Mouse (Mus musculus): Measurements from ENCODE around the gene Foxl1. TPM values are rescaled to one million over a fixed set of nuclear protein-coding genes. Genes with fewer than 3 reads are reported as not detected.

Foxl1 gene
- polyA plus RNA-seq, 1 experiment: not detected

DNA sequence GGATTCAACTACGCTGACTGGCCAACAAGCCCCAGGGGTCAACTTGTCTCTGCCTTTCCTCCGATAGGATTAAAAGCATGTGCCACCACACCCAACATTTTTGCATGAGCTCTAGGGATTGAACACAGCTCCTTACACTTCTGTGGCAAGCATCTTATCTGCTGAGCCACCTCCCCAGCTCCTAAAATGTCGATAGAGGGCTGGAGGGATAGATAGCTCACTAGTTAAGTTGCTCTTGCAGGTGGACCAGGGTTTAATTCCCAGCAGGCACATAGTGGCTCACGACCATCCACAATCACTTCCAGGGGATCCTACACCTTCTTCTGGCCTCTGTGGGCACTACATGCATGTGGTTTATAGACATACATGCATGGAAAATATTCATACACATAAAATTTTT is 34.7 kb downstream of the Foxl1 start:
- no peak for TF ChIP-seq POLR2A (IDR thresholded peaks at IDR 0.05; ENCODE audit: control insufficient read depth, low read depth, low read length)
- TF ChIP-seq CTCF (IDR thresholded peaks at IDR 0.05; ENCODE audit: control insufficient read depth, insufficient read depth, insufficient replicate concordance, low read depth, low read length): no peak
- Histone ChIP-seq H3K36me3 (ENCODE audit: control insufficient read depth, insufficient read depth, low read length) (no peaks in the 10 kb centered on the region), H3K27ac (ENCODE audit: control insufficient read depth, insufficient read depth, low read depth, low read length) (no peak overlapping the region), H3K4me1 (ENCODE audit: control insufficient read depth, insufficient read depth, low read length) (no peaks in the 10 kb centered on the region; the same call in 1 of the 2 replicates), H3K27me3 (ENCODE audit: control insufficient read depth, insufficient read depth, low read length) (no peaks in the 10 kb centered on the region), H3K4me3 (ENCODE audit: control insufficient read depth, low read depth, low read length) (no peak overlapping the region)

- Histone ChIP-seq H3K36me3 (ENCODE audit: control insufficient read depth, insufficient read depth, low read length) (no peaks in the 10 kb centered on the region), H3K27me3 (ENCODE audit: control insufficient read depth, insufficient read depth, low read length) (no peaks in the 10 kb centered on the region), H3K27ac (ENCODE audit: control insufficient read depth, insufficient read depth, low read depth, low read length) (no peak overlapping the region), H3K4me3 (ENCODE audit: control insufficient read depth, low read depth, low read length) (no peak overlapping the region), H3K4me1 (ENCODE audit: control insufficient read depth, insufficient read depth, low read length) (no peaks in the 10 kb centered on the region)
- no peak for TF ChIP-seq POLR2A (IDR thresholded peaks at IDR 0.05; ENCODE audit: control insufficient read depth, low read depth, low read length)
- no peak for TF ChIP-seq CTCF (IDR thresholded peaks at IDR 0.05; ENCODE audit: control insufficient read depth, insufficient read depth, insufficient replicate concordance, low read depth, low read length)
These were observed 35.4 kb downstream of the Foxl1 start for GRCm38 (mm10) chr8:121162906-121163695.

- H3K4me1 ChIP-seq (ENCODE audit: control insufficient read depth, insufficient read depth, low read length): no peaks in the 10 kb centered on the region
- H3K4me3 ChIP-seq (ENCODE audit: control insufficient read depth, low read depth, low read length): no peak overlapping the region
- no peaks in the 10 kb centered on the region for H3K27me3 ChIP-seq (ENCODE audit: control insufficient read depth, insufficient read depth, low read length)
- no peak overlapping the region for H3K27ac ChIP-seq (ENCODE audit: control insufficient read depth, insufficient read depth, low read depth, low read length)
- no peaks in the 10 kb centered on the region for H3K36me3 ChIP-seq (ENCODE audit: control insufficient read depth, insufficient read depth, low read length)
- TF ChIP-seq POLR2A (IDR thresholded peaks at IDR 0.05; ENCODE audit: control insufficient read depth, low read depth, low read length) (no peak), CTCF (IDR thresholded peaks at IDR 0.05; ENCODE audit: control insufficient read depth, insufficient read depth, insufficient replicate concordance, low read depth, low read length) (no peak)
These were observed 36.3 kb downstream of the Foxl1 start for GRCm38 (mm10) chr8:121164017-121164469.

DNA sequence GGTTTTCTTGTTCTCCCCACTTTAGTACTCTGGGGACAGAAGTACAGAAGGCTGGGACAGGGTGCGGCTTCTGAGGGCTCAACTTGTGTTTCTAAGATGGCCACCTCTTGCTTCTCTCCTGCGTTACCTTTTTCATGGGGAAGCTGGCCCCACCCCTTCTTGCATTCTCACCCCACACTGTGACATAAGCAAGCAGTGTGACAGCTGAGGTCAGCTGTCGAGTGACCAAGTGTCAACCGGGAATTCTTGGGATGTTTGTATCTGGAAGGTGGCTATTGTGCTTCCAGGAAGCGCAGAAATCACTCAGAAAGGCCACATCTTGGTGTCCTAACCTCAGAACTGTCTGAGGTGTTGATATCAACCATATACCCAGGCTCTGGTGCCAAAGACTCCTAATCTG is 40.3 kb downstream of the Foxl1 start:
- no peaks in the 10 kb centered on the region for H3K27me3 ChIP-seq (ENCODE audit: control insufficient read depth, insufficient read depth, low read length)
- H3K4me1 ChIP-seq (ENCODE audit: control insufficient read depth, insufficient read depth, low read length): peaks cover 14% of the 10 kb centered on the region
- no peak overlapping the region for H3K27ac ChIP-seq (ENCODE audit: control insufficient read depth, insufficient read depth, low read depth, low read length)
- no peak overlapping the region for H3K4me3 ChIP-seq (ENCODE audit: control insufficient read depth, low read depth, low read length)
- no peaks in the 10 kb centered on the region for H3K36me3 ChIP-seq (ENCODE audit: control insufficient read depth, insufficient read depth, low read length)
- no peak for TF ChIP-seq CTCF (IDR thresholded peaks at IDR 0.05; ENCODE audit: control insufficient read depth, insufficient read depth, insufficient replicate concordance, low read depth, low read length)
- no peak for TF ChIP-seq POLR2A (IDR thresholded peaks at IDR 0.05; ENCODE audit: control insufficient read depth, low read depth, low read length)

- H3K4me1 ChIP-seq (ENCODE audit: control insufficient read depth, insufficient read depth, low read length): peaks cover 24% of the 10 kb centered on the region
- H3K27ac ChIP-seq (ENCODE audit: control insufficient read depth, insufficient read depth, low read depth, low read length): no peak overlapping the region
These were observed 42.4 kb downstream of the Foxl1 start for GRCm38 (mm10) chr8:121170116-121170515.

DNA sequence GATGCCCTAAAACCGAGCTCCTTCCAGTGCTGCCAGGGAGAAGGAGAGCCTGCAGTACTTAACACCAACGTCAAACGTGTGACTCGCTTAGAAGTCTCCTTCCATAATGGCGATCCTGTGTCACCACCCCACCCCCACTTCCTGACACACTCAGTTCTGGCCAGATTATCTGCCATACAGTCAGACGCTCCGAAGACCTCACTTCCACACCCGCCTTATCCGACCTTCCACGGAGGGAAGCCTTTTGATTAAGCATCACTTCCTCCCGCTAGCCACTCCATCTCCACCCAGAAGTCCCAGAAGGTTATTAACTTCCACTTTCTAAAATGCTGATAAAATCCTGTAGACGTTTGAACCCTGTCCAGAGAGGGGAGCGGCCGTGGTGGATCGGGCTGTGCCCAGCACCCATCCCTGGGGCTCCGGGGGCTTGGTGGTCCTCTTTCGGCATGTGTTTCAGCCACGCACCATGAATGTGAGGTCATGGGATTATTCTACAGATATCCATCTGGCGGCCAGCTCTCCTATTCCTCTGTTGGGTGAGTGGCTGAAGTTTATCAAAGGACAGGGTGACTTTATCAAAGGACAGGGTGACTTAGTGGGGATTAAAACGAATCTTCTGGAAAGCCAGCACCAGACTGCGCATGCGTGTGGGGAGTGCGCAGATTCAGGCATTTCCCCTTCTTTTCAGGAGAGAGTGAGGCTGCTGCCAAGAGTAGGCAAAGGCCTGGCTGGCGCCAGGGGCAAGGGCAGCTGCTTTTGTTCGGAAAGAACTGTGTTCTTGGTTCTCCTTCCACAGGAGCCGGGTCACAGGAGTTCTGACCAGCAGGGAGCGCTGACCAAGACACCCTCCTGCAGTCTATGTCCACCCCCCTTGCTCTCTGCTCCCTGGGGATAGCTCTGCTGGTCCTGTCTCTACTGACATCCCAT is 43.1 kb downstream of the Foxl1 start:
- Histone ChIP-seq H3K4me3 (ENCODE audit: control insufficient read depth, low read depth, low read length) (peak overlapping the region; percentile 20), H3K36me3 (ENCODE audit: control insufficient read depth, insufficient read depth, low read length) (no peaks in the 10 kb centered on the region), H3K4me1 (ENCODE audit: control insufficient read depth, insufficient read depth, low read length) (peaks cover 26% of the 10 kb centered on the region), H3K27ac (ENCODE audit: control insufficient read depth, insufficient read depth, low read depth, low read length) (no peak overlapping the region), H3K27me3 (ENCODE audit: control insufficient read depth, insufficient read depth, low read length) (no peaks in the 10 kb centered on the region)
- no peak for TF ChIP-seq POLR2A (IDR thresholded peaks at IDR 0.05; ENCODE audit: control insufficient read depth, low read depth, low read length)
- TF ChIP-seq CTCF (IDR thresholded peaks at IDR 0.05; ENCODE audit: control insufficient read depth, insufficient read depth, insufficient replicate concordance, low read depth, low read length): no peak

More at GRCm38 (mm10) chr8:121170116-121170515, 42.4 kb downstream of the Foxl1 start:
- H3K4me3 ChIP-seq (ENCODE audit: control insufficient read depth, low read depth, low read length): no peak overlapping the region
- no peaks in the 10 kb centered on the region for H3K27me3 ChIP-seq (ENCODE audit: control insufficient read depth, insufficient read depth, low read length)
- no peaks in the 10 kb centered on the region for H3K36me3 ChIP-seq (ENCODE audit: control insufficient read depth, insufficient read depth, low read length)
- TF ChIP-seq POLR2A (IDR thresholded peaks at IDR 0.05; ENCODE audit: control insufficient read depth, low read depth, low read length) (no peak), CTCF (IDR thresholded peaks at IDR 0.05; ENCODE audit: control insufficient read depth, insufficient read depth, insufficient replicate concordance, low read depth, low read length) (no peak)

GRCm38 (mm10) chr8:121172567-121172966 is 44.8 kb downstream of the Foxl1 start:
- H3K27ac ChIP-seq (ENCODE audit: control insufficient read depth, insufficient read depth, low read depth, low read length): no peak overlapping the region
- peaks cover 26% of the 10 kb centered on the region for H3K4me1 ChIP-seq (ENCODE audit: control insufficient read depth, insufficient read depth, low read length)

More at GRCm38 (mm10) chr8:121172567-121172966, 44.8 kb downstream of the Foxl1 start:
- Histone ChIP-seq H3K27me3 (ENCODE audit: control insufficient read depth, insufficient read depth, low read length) (no peaks in the 10 kb centered on the region), H3K4me3 (ENCODE audit: control insufficient read depth, low read depth, low read length) (no peak overlapping the region), H3K36me3 (ENCODE audit: control insufficient read depth, insufficient read depth, low read length) (no peaks in the 10 kb centered on the region)
- TF ChIP-seq CTCF (IDR thresholded peaks at IDR 0.05; ENCODE audit: control insufficient read depth, insufficient read depth, insufficient replicate concordance, low read depth, low read length) (no peak), POLR2A (IDR thresholded peaks at IDR 0.05; ENCODE audit: control insufficient read depth, low read depth, low read length) (no peak)

All from testis, adult 2 months (tissue).